Mouse (Mus musculus) heart, embryonic 15.5 days (tissue): ENCODE measurements at regions not wholly inside any gene's neighbourhood (a gene's known extent, or its start where the extent isn't known, plus 50 kb on each side); places are given as distances from the start of the nearest gene placed in this dataset.
A peak's percentile ranks its signal among the peaks of the same experiment; 100 is the strongest.

ENCODE experiments used
- ATAC-seq: fragments of 200-750 bp; cut with Nextera tagmentation; replicated peaks from 2 replicates; pipeline ENCODE4 v1.8.0; 2017; ENCODE audit warnings: low read depth, moderate TSS enrichment; ENCODE audit not compliant: insufficient number of reproducible peaks, insufficient read depth, low FRiP score
- H3K27ac ChIP-seq: fragments of 300-500 bp; sonication (generic); 2 replicates; pipeline ENCODE4 v1.5.1; 2015; ENCODE audit warnings: mild to moderate bottlenecking, inconsistent platforms
- H3K27me3 ChIP-seq: fragments of 300-500 bp; sonication (generic); 2 replicates; pipeline ENCODE4 v1.6.1; 2015; ENCODE audit warnings: inconsistent platforms
- H3K36me3 ChIP-seq: fragments of 300-500 bp; sonication (generic); 2 replicates; pipeline ENCODE4 v1.6.1; 2015; ENCODE audit warnings: mild to moderate bottlenecking, inconsistent platforms
- H3K4me1 ChIP-seq: fragments of 300-500 bp; sonication (generic); replicated peaks from 2 replicates; pipeline ENCODE4 v1.6.1; 2015; ENCODE audit warnings: inconsistent platforms
- H3K4me2 ChIP-seq: fragments of 300-500 bp; sonication (generic); 2 replicates; pipeline ENCODE4 v1.6.1; 2015; ENCODE audit warnings: inconsistent platforms, mild to moderate bottlenecking, moderate library complexity
- H3K4me3 ChIP-seq: fragments of 300-500 bp; sonication (generic); 2 replicates; pipeline ENCODE4 v1.5.1; 2015; ENCODE audit warnings: mild to moderate bottlenecking, inconsistent platforms
- H3K9ac ChIP-seq: fragments of 300-500 bp; sonication (generic); 2 replicates; pipeline ENCODE4 v1.6.1; 2015; ENCODE audit warnings: mild to moderate bottlenecking, inconsistent platforms
- H3K9me3 ChIP-seq: fragments of 300-500 bp; sonication (generic); replicated peaks from 2 replicates; pipeline ENCODE4 v1.6.1; 2016; ENCODE audit warnings: inconsistent platforms
- WGBS: fragments of 180-500 bp; shearing (Covaris S2); methylation state at CpG from one replicate; pipeline ENCODE4 v1.1.7; 2015; ENCODE audit warnings: mixed read lengths; 5-methylcytosine and 5-hydroxymethylcytosine counted together

- H3K36me3 ChIP-seq = no peaks in the 10 kb centered on the region
- peaks cover 5% of the 10 kb centered on the region; the same call in 1 of the 2 replicates for H3K4me1 ChIP-seq
- H3K27ac ChIP-seq = no peak overlapping the region
- no peak overlapping the region for H3K4me3 ChIP-seq
- H3K27me3 ChIP-seq = no peaks in the 10 kb centered on the region
- no peaks in the 10 kb centered on the region for H3K9me3 ChIP-seq
- 77% methylated on average over 6 of the region's 6 CpGs for WGBS
- H3K4me2 ChIP-seq = no peak overlapping the region
- H3K9ac ChIP-seq = no peak overlapping the region
- ATAC-seq = no peak
Observed at GRCm38 (mm10) chr14:46636364-46636763, 124.0 kb upstream of the Cdkn3 start.

DNA sequence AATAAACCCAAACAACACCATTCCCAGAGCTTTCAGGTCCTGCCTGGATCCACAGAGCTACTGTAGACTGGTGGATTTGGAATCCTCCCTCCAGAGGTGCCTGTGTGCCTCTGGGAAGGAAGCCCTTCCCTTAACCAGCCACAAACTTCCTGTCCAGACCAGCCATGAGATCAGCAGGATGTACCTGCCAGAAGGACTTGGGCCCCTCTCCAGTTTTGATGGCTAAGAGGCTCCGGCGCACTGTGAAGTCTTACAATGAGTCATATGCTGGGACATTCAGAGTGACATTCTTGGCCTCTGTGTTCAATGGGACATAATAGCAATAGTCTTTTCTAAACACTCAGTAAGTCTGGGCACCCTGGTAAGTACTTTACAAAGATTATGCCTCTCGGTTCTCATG lies 125.0 kb upstream of the Cdkn3 start:
- no peak overlapping the region for H3K4me3 ChIP-seq
- 40% methylated on average over 3 of the region's 3 CpGs for WGBS
- H3K36me3 ChIP-seq = no peaks in the 10 kb centered on the region
- H3K4me1 ChIP-seq = peaks cover 5% of the 10 kb centered on the region; the same call in 1 of the 2 replicates
- ATAC-seq = 0 out of 2 replicates have a peak, but pooled peaks have one; percentile 47
- H3K27ac ChIP-seq = 0 out of 2 replicates have a peak overlapping the region, but pooled peaks have one; percentile 1
- no peaks in the 10 kb centered on the region for H3K27me3 ChIP-seq
- H3K9me3 ChIP-seq = no peaks in the 10 kb centered on the region
- no peak overlapping the region for H3K4me2 ChIP-seq
- H3K9ac ChIP-seq = no peak overlapping the region

GRCm38 (mm10) chr14:46634656-46635244 lies 125.6 kb upstream of the Cdkn3 start:
- H3K27me3 ChIP-seq = no peaks in the 10 kb centered on the region
- H3K4me3 ChIP-seq = no peak overlapping the region
- no peak overlapping the region for H3K9ac ChIP-seq
- H3K4me2 ChIP-seq = no peak overlapping the region
- H3K9me3 ChIP-seq = no peaks in the 10 kb centered on the region
- H3K36me3 ChIP-seq = no peaks in the 10 kb centered on the region
- H3K4me1 ChIP-seq = peaks cover 5% of the 10 kb centered on the region; the same call in 1 of the 2 replicates
- ATAC-seq = no peak
- H3K27ac ChIP-seq = 0 out of 2 replicates have a peak overlapping the region, but pooled peaks have one; percentile 1
- WGBS = 64% methylated on average over 12 of the region's 12 CpGs

- H3K4me2 ChIP-seq = no peak overlapping the region
- H3K36me3 ChIP-seq = no peaks in the 10 kb centered on the region
- H3K27me3 ChIP-seq = no peaks in the 10 kb centered on the region
- H3K4me3 ChIP-seq = no peak overlapping the region
- no peak for ATAC-seq
- H3K9ac ChIP-seq = no peak overlapping the region
- peaks cover 5% of the 10 kb centered on the region; the same call in 1 of the 2 replicates for H3K4me1 ChIP-seq
- no peak overlapping the region for H3K27ac ChIP-seq
- no peaks in the 10 kb centered on the region for H3K9me3 ChIP-seq
- 82% methylated on average over 10 of the region's 10 CpGs for WGBS
Observed at GRCm38 (mm10) chr14:46634251-46634650, 126.1 kb upstream of the Cdkn3 start.

- peaks cover 6% of the 10 kb centered on the region for H3K4me1 ChIP-seq
- no peak overlapping the region for H3K4me3 ChIP-seq
- H3K9me3 ChIP-seq = no peaks in the 10 kb centered on the region
- no peak overlapping the region for H3K4me2 ChIP-seq
- ATAC-seq = no peak
- WGBS = 86% methylated on average over 5 of the region's 5 CpGs
- no peaks in the 10 kb centered on the region for H3K36me3 ChIP-seq
- no peaks in the 10 kb centered on the region for H3K27me3 ChIP-seq
- H3K9ac ChIP-seq = no peak overlapping the region
- no peak overlapping the region for H3K27ac ChIP-seq
Observed at GRCm38 (mm10) chr14:46627690-46628089, 132.7 kb upstream of the Cdkn3 start.

DNA sequence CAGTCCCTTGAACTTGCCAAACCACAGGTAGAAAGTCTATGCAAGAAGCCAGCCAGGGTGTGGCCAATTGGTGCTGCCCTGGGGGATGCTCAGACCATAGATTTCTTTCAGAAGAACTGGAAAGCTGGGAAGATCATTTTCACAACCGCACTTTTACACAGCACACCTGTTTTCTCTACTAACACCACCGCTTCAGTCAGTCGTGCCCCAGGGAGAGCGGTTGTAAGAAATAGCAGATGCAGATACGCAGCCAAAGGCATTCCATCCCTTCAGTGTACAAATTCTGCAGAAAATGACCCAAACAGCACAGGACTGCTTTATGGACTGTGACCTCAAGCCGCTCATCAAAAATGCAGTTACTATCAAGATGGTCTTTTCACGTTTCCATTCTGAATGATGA lies 134.6 kb upstream of the Cdkn3 start:
- no peak for ATAC-seq
- Histone ChIP-seq H3K27ac (no peak overlapping the region), H3K27me3 (no peaks in the 10 kb centered on the region), H3K4me2 (no peak overlapping the region), H3K9ac (no peak overlapping the region), H3K4me3 (no peak overlapping the region), H3K9me3 (no peaks in the 10 kb centered on the region), H3K36me3 (no peaks in the 10 kb centered on the region), H3K4me1 (peaks cover 6% of the 10 kb centered on the region)
- 86% methylated on average over 7 of the region's 7 CpGs for WGBS

- Histone ChIP-seq H3K4me3 (no peak overlapping the region), H3K4me1 (peaks cover 6% of the 10 kb centered on the region), H3K4me2 (no peak overlapping the region), H3K27ac (no peak overlapping the region), H3K9ac (no peak overlapping the region), H3K27me3 (no peaks in the 10 kb centered on the region), H3K9me3 (no peaks in the 10 kb centered on the region), H3K36me3 (no peaks in the 10 kb centered on the region)
- no peak for ATAC-seq
- 12% methylated on average over 2 of the region's 2 CpGs for WGBS
Observed at GRCm38 (mm10) chr14:46623645-46624044, 136.7 kb upstream of the Cdkn3 start.

DNA sequence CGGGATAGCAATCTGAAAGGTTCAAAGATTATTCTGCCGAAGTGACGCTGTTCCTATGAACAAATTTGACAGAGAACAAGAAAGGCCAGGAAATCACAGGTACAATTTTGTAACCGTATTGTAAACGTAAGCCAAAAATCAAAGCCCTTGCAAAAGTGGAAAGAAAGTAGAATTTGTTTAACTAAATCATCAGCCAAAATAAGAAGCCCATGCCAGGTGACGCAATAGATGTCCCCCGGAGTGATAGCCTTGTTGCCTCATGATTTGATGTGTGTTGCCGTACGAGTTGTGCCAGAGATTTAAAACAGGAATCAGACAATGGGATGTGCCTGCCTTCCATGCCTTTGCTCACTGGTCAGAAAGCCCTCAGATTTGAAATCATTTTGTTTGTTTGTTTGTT lies 144.3 kb upstream of the Cdkn3 start:
- Histone ChIP-seq H3K27ac (no peak overlapping the region), H3K4me3 (no peak overlapping the region), H3K9ac (no peak overlapping the region), H3K9me3 (no peaks in the 10 kb centered on the region), H3K4me1 (peaks cover 5% of the 10 kb centered on the region), H3K27me3 (no peaks in the 10 kb centered on the region), H3K4me2 (no peak overlapping the region), H3K36me3 (no peaks in the 10 kb centered on the region)
- 84% methylated on average over 9 of the region's 9 CpGs for WGBS
- no peak for ATAC-seq

DNA sequence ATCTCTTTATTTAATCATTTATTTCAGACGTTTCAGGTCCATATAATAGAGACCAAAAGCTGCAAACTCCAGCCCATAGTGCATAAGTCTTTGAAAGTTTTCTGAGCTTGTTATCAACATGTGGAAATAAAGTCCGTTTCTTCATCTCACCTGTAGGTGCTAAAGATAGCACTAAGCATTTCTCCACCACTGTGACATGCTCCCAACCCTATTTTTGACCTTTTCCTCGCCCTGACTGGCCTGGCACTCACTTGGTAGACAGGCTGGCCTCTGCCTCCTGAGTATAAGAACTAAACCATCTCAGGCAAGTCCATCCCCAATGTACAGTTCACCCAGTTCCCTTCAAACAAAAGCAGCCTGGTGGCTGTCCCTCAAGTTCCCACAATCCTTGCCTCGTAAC lies 145.4 kb upstream of the Cdkn3 start:
- no peaks in the 10 kb centered on the region for H3K27me3 ChIP-seq
- no peak overlapping the region for H3K9ac ChIP-seq
- ATAC-seq = no peak
- no peak overlapping the region for H3K4me3 ChIP-seq
- no peak overlapping the region for H3K4me2 ChIP-seq
- no peaks in the 10 kb centered on the region for H3K36me3 ChIP-seq
- H3K27ac ChIP-seq = no peak overlapping the region
- H3K4me1 ChIP-seq = peaks cover 5% of the 10 kb centered on the region
- no peaks in the 10 kb centered on the region for H3K9me3 ChIP-seq
- 60% methylated on average over 4 of the region's 4 CpGs for WGBS

DNA sequence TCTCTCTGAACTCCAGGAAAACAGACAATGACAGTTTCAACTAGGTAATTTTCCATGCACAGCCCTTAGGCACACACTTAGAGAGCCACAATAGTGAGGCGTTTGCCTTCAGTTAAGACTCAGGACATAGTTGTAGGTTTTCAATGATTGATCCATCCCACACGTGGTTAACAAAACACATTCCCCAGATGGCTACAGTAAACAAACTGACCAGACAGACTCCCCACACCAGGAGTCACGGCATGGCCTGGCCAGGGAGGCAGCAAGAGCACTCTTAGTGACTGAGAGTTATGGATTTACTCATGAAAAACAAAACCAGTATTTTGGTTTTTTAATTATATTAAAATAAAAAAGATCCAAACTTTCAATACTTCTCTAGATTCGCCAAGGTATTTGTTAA lies 146.6 kb upstream of the Cdkn3 start:
- no peak overlapping the region for H3K4me2 ChIP-seq
- H3K27me3 ChIP-seq = no peaks in the 10 kb centered on the region
- ATAC-seq = no peak
- no peak overlapping the region for H3K27ac ChIP-seq
- H3K4me3 ChIP-seq = no peak overlapping the region
- H3K36me3 ChIP-seq = no peaks in the 10 kb centered on the region
- 57% methylated on average over 4 of the region's 4 CpGs for WGBS
- peaks cover 5% of the 10 kb centered on the region for H3K4me1 ChIP-seq
- no peaks in the 10 kb centered on the region for H3K9me3 ChIP-seq
- H3K9ac ChIP-seq = no peak overlapping the region

- H3K4me1 ChIP-seq = peaks cover 5% of the 10 kb centered on the region
- H3K9me3 ChIP-seq = no peaks in the 10 kb centered on the region
- no peak overlapping the region for H3K4me3 ChIP-seq
- H3K9ac ChIP-seq = no peak overlapping the region
- no peak overlapping the region for H3K4me2 ChIP-seq
- H3K27ac ChIP-seq = no peak overlapping the region
- ATAC-seq = no peak
- H3K27me3 ChIP-seq = no peaks in the 10 kb centered on the region
- H3K36me3 ChIP-seq = no peaks in the 10 kb centered on the region
- WGBS = 65% methylated on average over 8 of the region's 8 CpGs
Observed at GRCm38 (mm10) chr14:46613211-46613610, 147.1 kb upstream of the Cdkn3 start.

GRCm38 (mm10) chr14:46612584-46612983 lies 147.8 kb upstream of the Cdkn3 start:
- Histone ChIP-seq H3K27me3 (no peaks in the 10 kb centered on the region), H3K27ac (no peak overlapping the region), H3K4me3 (no peak overlapping the region), H3K4me1 (peaks cover 5% of the 10 kb centered on the region), H3K4me2 (peak overlapping the region; percentile 18; the same call in 1 of the 2 replicates), H3K9ac (no peak overlapping the region), H3K36me3 (no peaks in the 10 kb centered on the region), H3K9me3 (no peaks in the 10 kb centered on the region)
- ATAC-seq = no peak; the same call in 1 of the 2 replicates
- 24% methylated on average over 9 of the region's 9 CpGs for WGBS
